Mouse (Mus musculus) mesoderm, embryonic 11.5 days (tissue): Measurements from ENCODE around the gene Rapgef3.

Experiments
- DNase-seq: peaks from one replicate; pipeline ENCODE4 v3.0.0-alpha.2; 2012; ENCODE audit warnings: low read depth, low spot score

Rapgef3 gene

GRCm38 (mm10) chr15:97767280-97768186, at the start of gene Rapgef3:
Gene Rapgef3 (minus strand): TSS chr15:97767972.
- peak; percentile 71 for DNase-seq

GRCm38 (mm10) chr15:97816199-97816994, 48.6 kb upstream of the Rapgef3 start:
- DNase-seq = no peak

GRCm38 (mm10) chr15:97815254-97815653, 47.5 kb upstream of the Rapgef3 start:
- no peak for DNase-seq

GRCm38 (mm10) chr15:97814703-97815102, 46.9 kb upstream of the Rapgef3 start:
- DNase-seq = no peak

GRCm38 (mm10) chr15:97813452-97814204, 45.9 kb upstream of the Rapgef3 start:
- no peak for DNase-seq

- DNase-seq = no peak
Observed at GRCm38 (mm10) chr15:97812875-97813274, 45.1 kb upstream of the Rapgef3 start.

GRCm38 (mm10) chr15:97812126-97812525, 44.4 kb upstream of the Rapgef3 start:
- no peak for DNase-seq

GRCm38 (mm10) chr15:97811307-97811706, 43.5 kb upstream of the Rapgef3 start:
- DNase-seq = no peak

- DNase-seq = no peak
Observed at GRCm38 (mm10) chr15:97810399-97810798, 42.6 kb upstream of the Rapgef3 start.

GRCm38 (mm10) chr15:97809942-97810341, 42.2 kb upstream of the Rapgef3 start:
- DNase-seq = no peak

- no peak for DNase-seq
Observed at GRCm38 (mm10) chr15:97809206-97809605, 41.4 kb upstream of the Rapgef3 start.

GRCm38 (mm10) chr15:97808532-97808931, 40.8 kb upstream of the Rapgef3 start:
- DNase-seq = no peak

GRCm38 (mm10) chr15:97807867-97808266, 40.1 kb upstream of the Rapgef3 start:
- DNase-seq = no peak

- peak; percentile 71 for DNase-seq
Observed at GRCm38 (mm10) chr15:97802575-97802974, 34.8 kb upstream of the Rapgef3 start.

GRCm38 (mm10) chr15:97801811-97802210, 34.0 kb upstream of the Rapgef3 start:
- DNase-seq = no peak

GRCm38 (mm10) chr15:97800853-97801252, 33.1 kb upstream of the Rapgef3 start:
- DNase-seq = no peak

GRCm38 (mm10) chr15:97799446-97799845, 31.7 kb upstream of the Rapgef3 start:
- DNase-seq = no peak

- DNase-seq = peak; percentile 60
Observed at GRCm38 (mm10) chr15:97798134-97798533, 30.4 kb upstream of the Rapgef3 start.

- DNase-seq = no peak
Observed at GRCm38 (mm10) chr15:97796674-97797310, 29.0 kb upstream of the Rapgef3 start.

- DNase-seq = no peak
Observed at GRCm38 (mm10) chr15:97795559-97796235, 27.9 kb upstream of the Rapgef3 start.

GRCm38 (mm10) chr15:97794268-97794667, 26.5 kb upstream of the Rapgef3 start:
- no peak for DNase-seq
